Comparison of ENCODE assay signal across 19 mouse cellular contexts in genomic region chr5:136488721-136489120, GRCm38 (mm10).
DNase-seq lines count a peak whose midpoint lies in the region; ATAC-seq and TF ChIP-seq lines count a peak whose summit lies in the region.
"Had no signal": no experiment of that assay in that cellular context is flagged by ENCODE, and none has a peak within 500 bp of the region (broad histone marks: within the 10 kb centered on the region; RNA-seq: fewer than 3 reads in every experiment).

No protein-coding gene starts in this region.

- no peak for DNase-seq in cerebellum, postnatal 4 days (ENCODE audit: low spot score in 2 of 2)
- peak; percentile 28 for DNase-seq in thymus, postnatal 0 days (ENCODE audit: low spot score)
- no peak for DNase-seq in thymus, adult 2 months
- DNase-seq in cerebellum, postnatal 10 days: peak; percentile 70 to 79
- DNase-seq in adrenal gland, postnatal 10 days: no peak
- no peak for DNase-seq in ovary, postnatal 10 days (ENCODE audit: low spot score)
- no peak for DNase-seq in right cerebral cortex, postnatal 14 days
- DNase-seq: adrenal gland, adult 2 months; gastrocnemius, postnatal 25 days; kidney, adult 8-10 months; kidney, postnatal 25 days; liver, embryonic 13.5 days had no signal

- no peak overlapping the region for H3K27ac ChIP-seq in thymus, adult 2 months (ENCODE audit: control insufficient read depth, insufficient read depth, low read length)
- H3K27ac ChIP-seq: embryonic facial prominence, embryonic 10.5 days; forebrain, embryonic 12.5 days; limb, embryonic 10.5 days; liver, embryonic 13.5 days; lung, embryonic 15.5 days; midbrain, embryonic 12.5 days had no signal

- H3K4me1 ChIP-seq in thymus, adult 2 months (replicated peaks; ENCODE audit: control insufficient read depth, insufficient read depth, low read length): 0 out of 2 replicates have a peak, but pooled peaks cover 2% of the 10 kb centered on the region

- no peak for TF ChIP-seq POLR2A in thymus, adult 2 months (IDR thresholded peaks at IDR 0.05; ENCODE audit: control insufficient read depth, extremely low read depth, insufficient read depth, low read length, poor library complexity)

- no peak for TF ChIP-seq CTCF in thymus, adult 2 months (IDR thresholded peaks at IDR 0.05; ENCODE audit: borderline replicate concordance, control insufficient read depth, extremely low read depth, insufficient read depth, low read length, poor library complexity)

- peaks cover 16% of the 10 kb centered on the region for H3K36me3 ChIP-seq in thymus, adult 2 months (ENCODE audit: control insufficient read depth, insufficient read depth, low read length)

- WGBS in thymus, adult 2 months: 59% methylated on average over 3 of the region's 3 CpGs

- H3K27me3 ChIP-seq in thymus, adult 2 months (ENCODE audit: control insufficient read depth, insufficient read depth, low read length): no peaks in the 10 kb centered on the region
- H3K27me3 ChIP-seq: forebrain, embryonic 12.5 days; liver, embryonic 13.5 days; lung, embryonic 15.5 days; midbrain, embryonic 12.5 days had no signal

- peak; percentile 68 for ATAC-seq in cerebellum, adult (ENCODE audit: insufficient number of reproducible peaks, low FRiP score, low TSS enrichment)
- ATAC-seq: inflammation-experienced regulatory T-cells, adult 6 months had no signal

- no peak overlapping the region for H3K4me3 ChIP-seq in thymus, adult 2 months (ENCODE audit: control insufficient read depth, insufficient read depth, low read length)
- H3K4me3 ChIP-seq: embryonic facial prominence, embryonic 10.5 days; forebrain, embryonic 12.5 days; limb, embryonic 10.5 days; liver, embryonic 13.5 days; lung, embryonic 15.5 days; midbrain, embryonic 12.5 days had no signal

Comparison
In these comparisons a context has a peak if more than half of its experiments do, and no peak if none do; other contexts are left out.
1. DNase-seq: peak in thymus, postnatal 0 days (single experiment) and cerebellum, postnatal 10 days (2 of 2); none in cerebellum, postnatal 4 days (0 of 2), thymus, adult 2 months (single experiment), adrenal gland, postnatal 10 days (single experiment), ovary, postnatal 10 days (single experiment) and right cerebral cortex, postnatal 14 days (single experiment).